Mouse (Mus musculus) E14TG2a.4 (cell line): ENCODE results near the gene Tcp10b.
"Not testable (repeated sequence)": the region's sequence is repeated elsewhere in the genome, so short reads cannot be mapped to it uniquely, and the experiment has no call there.

Experiments used
- CTCF ChIP-seq: conservative IDR thresholded peaks from 2 replicates; pipeline ENCODE4 v1.5.1; 2014; ENCODE audit warnings: low read length
- POU5F1 ChIP-seq: IDR thresholded peaks from 2 replicates; pipeline ENCODE4 v1.6.1; 2014; ENCODE audit warnings: low read length, borderline replicate concordance

DNA sequence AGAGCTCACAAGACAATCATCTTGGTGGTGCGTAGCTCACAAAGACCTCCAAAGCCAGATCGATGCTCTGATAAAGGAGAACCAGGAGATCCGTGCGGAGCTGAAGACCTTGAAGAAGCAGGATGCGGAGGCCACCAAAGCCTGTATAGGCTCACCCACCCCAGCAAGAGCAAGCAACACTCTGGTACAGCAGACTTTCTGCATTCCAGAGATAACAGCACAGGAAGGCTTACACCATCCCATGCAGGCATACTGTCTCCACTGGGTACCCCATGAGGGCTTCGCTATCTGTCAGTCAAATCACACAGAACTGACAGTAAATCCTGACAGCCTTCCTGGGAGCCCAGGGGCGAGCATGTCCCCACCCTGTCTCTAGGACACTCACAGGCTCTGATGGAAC lies 2.0 kb downstream of the Tcp10b start:
- not testable (repeated sequence) for TF ChIP-seq CTCF, POU5F1
